Mouse (Mus musculus) bone marrow macrophage, adult 2 months (primary cell): ENCODE results near the gene Lpgat1.

ENCODE experiments used
- CTCF ChIP-seq: IDR thresholded peaks from 2 replicates; pipeline ENCODE4 v1.5.1; 2012; ENCODE audit warnings: low read depth, mild to moderate bottlenecking, low read length, moderate library complexity
- POLR2A ChIP-seq: IDR thresholded peaks from 2 replicates; pipeline ENCODE4 v1.6.1; 2012; ENCODE audit warnings: mild to moderate bottlenecking, low read depth, low read length, borderline replicate concordance

DNA sequence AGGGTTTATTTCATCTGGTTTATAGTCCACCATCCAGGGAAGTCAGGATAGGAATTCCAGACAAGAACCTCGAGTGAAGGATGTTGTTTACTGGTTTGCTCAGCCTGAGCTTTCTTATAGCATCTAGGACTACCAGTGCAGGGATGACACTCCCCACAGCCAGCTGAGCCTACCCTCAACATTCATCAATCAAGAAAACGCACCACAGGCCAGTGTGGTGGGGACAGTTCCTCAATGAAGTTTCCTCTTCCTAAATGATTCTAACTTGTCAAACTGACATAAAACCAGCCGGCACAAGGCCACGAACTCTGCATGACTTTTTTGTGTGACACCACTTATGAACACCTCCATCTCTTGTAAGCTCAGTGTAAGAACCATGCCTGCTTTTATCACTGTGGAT is 13.1 kb upstream of the Lpgat1 start:
- TF ChIP-seq POLR2A = no peak
- TF ChIP-seq CTCF = no peak
